Mouse (Mus musculus): Measurements from ENCODE around the gene 4933430I17Rik.
"Not testable (repeated sequence)": the region's sequence is repeated elsewhere in the genome, so short reads cannot be mapped to it uniquely, and the experiment has no call there.

GRCm38 (mm10) chr4:62593546-62594240 lies 68.5 kb downstream of the 4933430I17Rik start:
- not testable (repeated sequence) for TF ChIP-seq POLR2A (IDR thresholded peaks at IDR 0.05; ENCODE audit: insufficient read depth, low read depth, low read length); CTCF (IDR thresholded peaks at IDR 0.05)

Measured in heart, adult 2 months (tissue).